Mouse (Mus musculus) macrophage (primary cell): Measurements from ENCODE around the gene Wdpcp. TPM values are rescaled to one million over a fixed set of nuclear protein-coding genes. Genes with fewer than 3 reads are reported as not detected.
A peak's percentile ranks its signal among the peaks of the same experiment; 100 is the strongest.
"Not testable (repeated sequence)": the region's sequence is repeated elsewhere in the genome, so short reads cannot be mapped to it uniquely, and the experiment has no call there.

Experiments used
- H3K27ac ChIP-seq: fragments of 350-480 bp; formaldehyde crosslinking; 2 replicates; pipeline ENCODE4 v1.9.0; 2021
- H3K36me3 ChIP-seq: fragments of 350-480 bp; formaldehyde crosslinking; 2 replicates; pipeline ENCODE4 v1.9.0; 2021; ENCODE audit errors: inconsistent target
- H3K4me3 ChIP-seq: fragments of 350-480 bp; formaldehyde crosslinking; 2 replicates; pipeline ENCODE4 v1.9.0; 2021; ENCODE audit errors: inconsistent target
- H3K79me2 ChIP-seq: fragments of 350-480 bp; formaldehyde crosslinking; 2 replicates; pipeline ENCODE4 v1.9.0; 2021; ENCODE audit errors: inconsistent target
- WGBS: methylation state at CpG from one replicate; pipeline ENCODE4 v1.1.7; 2026; ENCODE audit warnings: inconsistent platforms; ENCODE audit not compliant: missing documents; 5-methylcytosine and 5-hydroxymethylcytosine counted together
- polyA plus RNA-seq: library from polyadenylated mRNA; stranded (reverse); fragments of 250-400 nt; gene quantifications from 3 replicates; pipeline ENCODE4 v1.2.4, GENCODE M21; 2018; ENCODE audit warnings: inconsistent platforms
- total RNA-seq, 78 experiments: library from RNA; depleted of rRNA; stranded (reverse); fragments of 250-400 nt; gene quantifications; 1 replicate in 9 of 78; 2 replicates in 24 of 78; 3 replicates in 43 of 78; 4 replicates in 2 of 78; pipeline ENCODE4 v1.2.4; 2018; ENCODE audit warnings: inconsistent platforms in 56 of 78

Wdpcp gene
- 10 to 100 TPM in 25 of 26 experiments, 1 to 10 TPM in 1; 9.1 to 73.7 (median 56.5) TPM for total RNA-seq (2018; cell fraction: chromatin; rRNA removed)
- 1 to 10 TPM; 3.7 to 7.5 (median 5.6) TPM for total RNA-seq (2018; cell fraction: cytosol; rRNA removed)
- total RNA-seq (2018; cell fraction: nucleus; rRNA removed), result 10 to 100 TPM in 23 of 26 experiments, 1 to 10 TPM in 3; 6.4 to 44.7 (median 19.0) TPM
- polyA plus RNA-seq, result 4.1 to 5.7 TPM (median 4.8 TPM) in 3 replicates

DNA sequence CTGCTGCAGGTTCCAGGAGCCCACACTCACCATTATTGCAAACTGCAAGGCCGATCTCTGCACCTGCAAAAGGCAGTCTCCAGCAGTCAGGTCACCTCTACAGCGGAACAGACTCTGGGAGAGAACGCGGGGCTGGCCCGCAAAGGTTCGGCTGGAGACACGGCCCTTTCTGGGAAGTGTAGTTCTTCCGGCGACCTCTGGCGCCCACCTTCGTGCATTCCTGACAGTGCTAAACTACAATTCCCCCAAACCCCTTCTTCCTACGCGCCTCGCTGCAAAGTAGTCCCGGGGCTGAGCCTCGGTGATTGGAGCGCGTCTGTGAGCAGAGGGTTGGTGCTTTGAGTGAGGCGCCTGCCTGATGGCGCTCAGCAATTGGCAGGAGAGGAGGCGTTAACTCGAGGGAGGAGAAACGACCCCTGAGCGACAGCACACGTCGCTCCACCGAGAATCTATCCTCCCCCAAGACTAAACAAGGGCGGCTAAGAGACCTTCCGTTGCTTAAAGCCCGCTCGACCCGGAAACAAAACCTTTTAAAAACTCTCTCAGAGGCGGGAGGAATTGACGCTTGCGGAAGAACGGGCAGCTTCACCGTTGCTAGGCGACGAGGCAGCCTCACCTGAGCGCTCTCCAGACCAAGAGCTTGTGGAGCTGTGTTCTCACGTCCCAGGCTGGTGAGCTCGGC, at the start of gene Wdpcp, which contains the start of gene Mdh1:
Gene Wdpcp (plus strand): TSS at position 536 of the 682 bp plus-strand sequence.
Gene Mdh1 (minus strand): TSS at position 668 of the 682 bp plus-strand sequence.
- under 1% methylated on average over 41 of the region's 42 CpGs for WGBS
- Histone ChIP-seq H3K79me2 (peaks cover 52% of the 10 kb centered on the region), H3K27ac (peak within 1 kb of the TSS; percentile 59), H3K4me3 (peak within 1 kb of the TSS; percentile 97), H3K36me3 (no peaks in the 10 kb centered on the region)

GRCm38 (mm10) chr11:21528676-21529394, 43.2 kb upstream of the Wdpcp start:
- H3K27ac ChIP-seq, result no peak overlapping the region
- no peak overlapping the region for H3K4me3 ChIP-seq
- no peaks in the 10 kb centered on the region for H3K79me2 ChIP-seq
- no peaks in the 10 kb centered on the region for H3K36me3 ChIP-seq
- WGBS, result 91% methylated on average over 2 of the region's 2 CpGs

DNA sequence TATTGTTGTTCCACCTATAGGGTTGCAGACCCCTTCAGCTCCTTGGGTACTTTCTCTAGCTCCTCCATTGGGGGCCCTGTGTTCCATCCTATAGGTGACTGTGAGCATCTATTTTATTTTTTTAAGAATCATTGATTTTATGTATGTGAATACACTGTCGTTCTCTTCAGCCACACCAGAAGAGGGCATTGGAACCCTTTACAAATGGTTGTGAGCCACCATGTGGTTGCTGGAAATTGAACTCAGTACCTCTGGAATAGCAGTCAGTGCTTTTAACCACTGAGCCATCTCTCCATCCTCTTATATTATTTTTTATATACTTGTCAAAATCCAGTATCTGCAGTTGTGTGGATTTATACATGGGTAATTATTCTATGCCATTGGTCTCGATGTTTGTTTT, 41.2 kb upstream of the Wdpcp start:
- not testable (repeated sequence) for H3K27ac ChIP-seq, H3K4me3 ChIP-seq, H3K36me3 ChIP-seq, H3K79me2 ChIP-seq
- 100% methylated on average over 2 of the region's 2 CpGs for WGBS

GRCm38 (mm10) chr11:21540072-21540471, 32.0 kb upstream of the Wdpcp start:
- Histone ChIP-seq H3K36me3 (no peaks in the 10 kb centered on the region), H3K27ac (no peak overlapping the region), H3K4me3 (no peak overlapping the region), H3K79me2 (no peaks in the 10 kb centered on the region)
- WGBS, result 21% methylated on average over 2 of the region's 2 CpGs

DNA sequence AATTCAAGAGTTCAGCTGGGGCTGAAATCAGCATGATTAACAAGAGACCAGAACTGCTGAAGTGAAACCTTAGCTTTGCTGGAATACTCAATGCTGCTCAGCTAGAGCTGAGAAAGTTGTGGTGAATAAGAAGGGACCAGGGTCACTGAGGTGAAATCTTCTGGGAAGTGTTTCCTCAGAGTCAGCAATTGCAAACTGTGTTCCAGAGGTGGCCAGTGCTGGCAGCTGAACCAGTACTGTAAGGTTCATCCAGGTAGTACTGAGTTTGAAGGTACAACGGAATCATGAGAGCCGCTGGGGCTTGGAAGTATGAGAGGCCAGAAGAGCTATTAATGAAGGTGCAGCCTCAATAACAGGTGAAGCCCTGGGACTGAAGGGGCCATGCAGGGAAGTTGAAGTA, 31.4 kb upstream of the Wdpcp start:
- Histone ChIP-seq H3K36me3 (no peaks in the 10 kb centered on the region), H3K27ac (no peak overlapping the region), H3K4me3 (no peak overlapping the region), H3K79me2 (no peaks in the 10 kb centered on the region)
- WGBS, result 100% methylated on average over 2 of the region's 2 CpGs

- 92% methylated on average over 5 of the region's 5 CpGs for WGBS
Measured at GRCm38 (mm10) chr11:21542731-21543130, 29.3 kb upstream of the Wdpcp start.

DNA sequence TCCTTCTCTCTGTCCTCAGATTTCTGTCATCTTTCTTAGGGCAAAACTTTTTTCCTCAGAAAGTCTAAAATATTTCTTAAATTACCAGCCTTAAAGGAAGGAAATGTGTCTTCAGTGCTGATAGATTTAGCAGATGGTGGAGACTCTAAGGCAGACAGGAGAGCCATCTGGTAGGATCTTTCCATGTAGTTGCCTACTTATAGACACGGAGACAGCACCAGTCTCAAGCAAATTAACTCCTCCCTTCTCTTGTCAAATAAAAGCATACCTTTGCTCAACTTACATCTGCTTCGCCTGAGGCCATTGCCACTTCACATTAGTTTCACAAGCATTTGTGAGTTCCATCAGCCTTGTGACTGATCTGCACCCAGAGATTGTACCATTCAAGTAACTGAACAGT, 27.0 kb upstream of the Wdpcp start:
- no peaks in the 10 kb centered on the region for H3K79me2 ChIP-seq
- WGBS, result 85% methylated on average over 2 of the region's 2 CpGs
- no peaks in the 10 kb centered on the region for H3K36me3 ChIP-seq

More at GRCm38 (mm10) chr11:21542731-21543130, 29.3 kb upstream of the Wdpcp start:
- Histone ChIP-seq H3K27ac (no peak overlapping the region), H3K4me3 (no peak overlapping the region), H3K36me3 (no peaks in the 10 kb centered on the region), H3K79me2 (no peaks in the 10 kb centered on the region)

DNA sequence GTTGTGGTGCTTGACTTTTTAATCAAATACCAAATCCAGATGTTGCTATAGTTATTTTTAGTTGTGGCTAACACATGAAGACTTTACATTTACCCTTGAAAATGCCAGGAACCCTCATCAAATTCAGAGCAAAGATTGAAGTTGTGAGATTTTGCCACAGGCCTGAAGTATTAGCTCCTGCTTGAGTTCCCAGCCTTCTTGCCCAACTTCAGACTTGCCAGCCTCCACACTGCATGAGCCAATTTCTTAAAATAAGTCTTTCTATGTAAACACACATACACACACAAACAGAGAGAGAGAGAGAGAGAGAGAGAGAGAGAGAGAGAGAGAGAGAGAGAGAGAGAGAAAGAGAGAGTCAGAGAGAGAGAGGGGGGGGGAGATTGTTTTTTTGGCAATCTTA, 26.1 kb upstream of the Wdpcp start:
- H3K4me3 ChIP-seq, result no peak overlapping the region
- no peaks in the 10 kb centered on the region for H3K79me2 ChIP-seq
- H3K36me3 ChIP-seq, result no peaks in the 10 kb centered on the region
- no peak overlapping the region for H3K27ac ChIP-seq

More for the DNA sequence above, 27.0 kb upstream of the Wdpcp start:
- Histone ChIP-seq H3K27ac (no peak overlapping the region), H3K4me3 (no peak overlapping the region)

DNA sequence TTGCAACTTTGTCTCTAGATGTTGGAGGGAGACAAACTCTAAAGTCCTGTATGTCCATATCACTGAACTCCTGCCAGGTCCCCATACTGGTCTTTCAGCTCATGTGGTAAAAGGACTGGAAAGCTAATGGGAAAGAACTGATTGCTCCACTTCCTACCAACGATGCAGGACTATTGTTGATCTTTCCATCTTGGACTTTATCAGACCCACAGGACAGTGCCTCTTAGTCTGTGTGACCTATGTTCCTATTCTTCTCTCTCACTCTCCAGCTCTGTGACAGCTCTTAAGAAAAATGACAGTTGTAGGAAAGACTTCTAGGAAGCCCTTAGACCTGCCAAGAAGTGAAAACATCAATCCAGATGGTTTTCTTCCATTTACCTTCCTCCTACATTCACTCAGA, 25.4 kb upstream of the Wdpcp start:
- 57% methylated on average over 1 of the region's 1 CpGs for WGBS
- H3K4me3 ChIP-seq, result no peak overlapping the region
- no peaks in the 10 kb centered on the region for H3K36me3 ChIP-seq
- H3K79me2 ChIP-seq, result no peaks in the 10 kb centered on the region
- H3K27ac ChIP-seq, result no peak overlapping the region

GRCm38 (mm10) chr11:21547518-21547917, 24.5 kb upstream of the Wdpcp start:
- Histone ChIP-seq H3K36me3 (no peaks in the 10 kb centered on the region), H3K4me3 (no peak overlapping the region), H3K27ac (no peak overlapping the region), H3K79me2 (no peaks in the 10 kb centered on the region)

DNA sequence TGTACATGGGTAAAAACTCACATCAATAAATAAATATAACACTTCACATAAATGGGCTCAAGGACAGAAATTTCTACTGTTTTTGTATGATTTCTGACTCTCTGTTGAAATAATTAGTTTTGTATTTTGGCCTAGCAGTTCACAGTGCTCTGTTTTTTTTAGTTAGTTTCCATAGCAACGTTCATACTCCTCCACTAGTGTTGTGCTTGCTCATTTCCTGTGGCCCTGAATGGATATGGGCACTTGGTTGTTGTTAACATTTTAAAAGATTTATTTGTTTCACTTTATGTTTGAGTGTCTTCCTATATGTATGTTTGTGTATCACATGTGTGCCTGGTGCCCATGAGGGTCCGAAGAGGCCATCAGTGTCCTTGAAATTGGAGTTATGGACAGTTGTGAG, 23.0 kb upstream of the Wdpcp start:
- H3K27ac ChIP-seq, result no peak overlapping the region
- whole genome bisulfite sequencing, result 54% methylated on average over 2 of the region's 2 CpGs
- H3K36me3 ChIP-seq, result no peaks in the 10 kb centered on the region
- H3K79me2 ChIP-seq, result no peaks in the 10 kb centered on the region
- no peak overlapping the region for H3K4me3 ChIP-seq

- Histone ChIP-seq H3K79me2 (no peaks in the 10 kb centered on the region), H3K36me3 (no peaks in the 10 kb centered on the region), H3K4me3 (no peak overlapping the region; the same call in 1 of the 2 replicates), H3K27ac (no peak overlapping the region; the same call in 1 of the 2 replicates)
- 3% methylated on average over 4 of the region's 4 CpGs for WGBS
Measured at GRCm38 (mm10) chr11:21549754-21550153, 22.3 kb upstream of the Wdpcp start.

- no peak overlapping the region for H3K4me3 ChIP-seq
- 94% methylated on average over 12 of the region's 12 CpGs for WGBS
- no peak overlapping the region; the same call in 1 of the 2 replicates for H3K27ac ChIP-seq
- no peaks in the 10 kb centered on the region for H3K79me2 ChIP-seq
- no peaks in the 10 kb centered on the region for H3K36me3 ChIP-seq
Measured at GRCm38 (mm10) chr11:21550222-21551173, 21.5 kb upstream of the Wdpcp start.

DNA sequence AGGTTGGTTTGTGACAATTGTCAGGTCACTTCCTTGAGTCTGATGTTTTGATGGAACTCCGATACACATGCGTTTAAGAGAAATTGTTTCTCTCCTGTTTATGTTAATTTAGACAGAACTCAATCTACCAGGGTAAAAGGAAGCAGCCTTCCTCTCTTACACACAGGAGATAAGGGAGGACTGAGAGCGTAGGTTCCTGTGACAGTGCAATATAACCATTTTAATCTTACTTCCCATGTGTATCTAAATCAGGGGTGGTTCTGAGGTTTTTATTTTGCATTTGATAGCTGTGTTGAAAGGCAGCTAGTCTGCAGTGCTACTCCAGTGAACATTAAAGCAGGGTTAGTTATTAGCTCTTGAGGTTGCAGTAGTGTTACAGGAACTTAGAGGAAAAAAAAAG, 20.0 kb upstream of the Wdpcp start:
- H3K36me3 ChIP-seq, result peaks cover 1% of the 10 kb centered on the region; the same call in 1 of the 2 replicates
- no peak overlapping the region for H3K27ac ChIP-seq
- H3K79me2 ChIP-seq, result no peaks in the 10 kb centered on the region
- no peak overlapping the region for H3K4me3 ChIP-seq
- WGBS, result 28% methylated on average over 3 of the region's 3 CpGs
